In the genomic region with DNA sequence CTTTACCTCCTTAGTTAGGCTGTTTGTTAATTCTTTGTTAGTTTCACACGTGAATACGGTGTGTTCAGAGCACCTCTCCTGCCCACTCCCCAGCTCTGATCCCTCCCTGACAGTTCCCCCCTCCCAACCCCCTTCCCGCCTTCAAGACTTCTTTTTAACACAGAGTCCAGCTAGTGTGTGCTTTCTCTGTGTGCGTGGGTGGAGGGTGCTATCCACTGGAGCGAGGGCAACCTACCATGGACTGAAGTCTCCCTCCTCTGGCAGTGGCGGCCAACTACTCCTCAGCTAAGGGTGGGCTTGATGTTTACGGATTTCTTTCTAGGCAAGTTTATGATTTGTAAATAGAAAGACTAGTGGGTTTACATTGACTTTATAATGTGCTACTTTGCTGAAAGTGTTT, we compare ENCODE assay signal across 10 mouse cellular contexts. TPM values are rescaled to one million over a fixed set of nuclear protein-coding genes. Genes with fewer than 3 reads are reported as not detected.
DNase-seq lines count a peak whose midpoint lies in the region.
"Had no signal": no experiment of that assay in that cellular context is flagged by ENCODE, and none has a peak within 500 bp of the region (broad histone marks: within the 10 kb centered on the region; RNA-seq: fewer than 3 reads in every experiment).

No protein-coding gene starts in this region.

- H3K4me3 ChIP-seq in heart, embryonic 10.5 days = no peak overlapping the region
- H3K4me3 ChIP-seq in megakaryocyte, embryonic 14.5 days (replicated peaks) = peak overlapping the region; percentile 84
- H3K4me3 ChIP-seq: hindbrain, embryonic 12.5 days had no signal

- WGBS in heart, embryonic 10.5 days = 80% methylated on average over 7 of the region's 7 CpGs

- H3K4me1 ChIP-seq in heart, embryonic 10.5 days = no peaks in the 10 kb centered on the region
- peaks cover 35% of the 10 kb centered on the region for H3K4me1 ChIP-seq in megakaryocyte, embryonic 14.5 days
- H3K4me1 ChIP-seq: hindbrain, embryonic 12.5 days had no signal

- no peaks in the 10 kb centered on the region for H3K9me3 ChIP-seq in heart, embryonic 10.5 days
- H3K9me3 ChIP-seq in megakaryocyte, embryonic 14.5 days = 0 out of 2 replicates have a peak, but pooled peaks cover 3% of the 10 kb centered on the region
- H3K9me3 ChIP-seq: hindbrain, embryonic 12.5 days had no signal

- peaks cover 56% of the 10 kb centered on the region for H3K36me3 ChIP-seq in heart, embryonic 10.5 days
- peaks cover 28% of the 10 kb centered on the region for H3K36me3 ChIP-seq in megakaryocyte, embryonic 14.5 days (replicated peaks; ENCODE audit: low read length)

- peak; percentile 63 for DNase-seq in heart, embryonic 10.5 days (ENCODE audit: low spot score)
- no peak for DNase-seq in heart, postnatal 14 days
- DNase-seq in lung, postnatal 36 days = peak; percentile 32
- DNase-seq in lung, adult 18-20 months = no peak
- peak; percentile 66 to 77 for DNase-seq in thymus, postnatal 36 days
- no peak for DNase-seq in gastrocnemius, postnatal 25 days
- DNase-seq in adrenal gland, postnatal 36 days = no peak
- DNase-seq: retina, postnatal 1 day had no signal

- H3K27me3 ChIP-seq in heart, embryonic 10.5 days (ENCODE audit: insufficient read depth, poor library complexity, severe bottlenecking) = no peaks in the 10 kb centered on the region
- H3K27me3 ChIP-seq in megakaryocyte, embryonic 14.5 days (replicated peaks) = no peaks in the 10 kb centered on the region
- H3K27me3 ChIP-seq: hindbrain, embryonic 12.5 days had no signal

- intact Hi-C loops in heart, postnatal 14 days (cut with DNase I) = no loop called here

- no peak overlapping the region for H3K27ac ChIP-seq in heart, embryonic 10.5 days
- H3K27ac ChIP-seq: hindbrain, embryonic 12.5 days had no signal

RNA-seq across cellular contexts. Expression of a gene that starts 8.6 kb away (rescaled TPM):
- 25.5 and 25.9 TPM in 2 replicates for polyA plus RNA-seq in heart, embryonic 10.5 days (2016; fragmentation: Nextera tagmentation; extraction: Ambion mirVana)
- total RNA-seq in heart, postnatal 14 days (2021) = 10 to 100 TPM in 1 of 2 experiments, 1 to 10 TPM in 1; 8.9 to 10.2 TPM
- 1.6 and 2.0 TPM in 2 replicates for polyA plus RNA-seq in megakaryocyte, embryonic 14.5 days (2012; ENCODE audit: insufficient read depth, low replicate concordance)
- 1 to 10 TPM; 7.7 to 7.9 TPM for total RNA-seq in gastrocnemius, postnatal 25 days (2021)
- total RNA-seq in adrenal gland, postnatal 36 days (2021) = 10 to 100 TPM; 11.7 to 12.6 TPM

RNA-seq across cellular contexts. Expression of a gene that starts 8.6 kb away (rescaled TPM):
- 87.2 and 102 TPM in 2 replicates for polyA plus RNA-seq in heart, embryonic 10.5 days (2016; fragmentation: Nextera tagmentation; extraction: Ambion mirVana)
- total RNA-seq in heart, postnatal 14 days (2021) = 10 to 100 TPM; 18.8 to 24.5 TPM
- 30.0 and 61.3 TPM in 2 replicates for polyA plus RNA-seq in megakaryocyte, embryonic 14.5 days (2012; ENCODE audit: insufficient read depth, low replicate concordance)
- 10 to 100 TPM; 12.6 to 14.0 TPM for total RNA-seq in gastrocnemius, postnatal 25 days (2021)
- total RNA-seq in adrenal gland, postnatal 36 days (2021) = 10 to 100 TPM; 25.9 to 34.1 TPM

RNA-seq across cellular contexts. Expression of a gene that starts 29.0 kb away (rescaled TPM):
- polyA plus RNA-seq in heart, embryonic 10.5 days (2016; fragmentation: Nextera tagmentation; extraction: Ambion mirVana) = 32.5 and 32.8 TPM in 2 replicates
- 10 to 100 TPM; 31.9 to 32.9 TPM for total RNA-seq in heart, postnatal 14 days (2021)
- polyA plus RNA-seq in megakaryocyte, embryonic 14.5 days (2012; ENCODE audit: insufficient read depth, low replicate concordance) = 16.0 and 24.5 TPM in 2 replicates
- 10 to 100 TPM; 13.8 to 14.7 TPM for total RNA-seq in gastrocnemius, postnatal 25 days (2021)
- 10 to 100 TPM; 57.5 to 67.9 TPM for total RNA-seq in adrenal gland, postnatal 36 days (2021)

RNA-seq across cellular contexts. Expression of a gene that starts 57.2 kb away (rescaled TPM):
- polyA plus RNA-seq in heart, embryonic 10.5 days (2016; fragmentation: Nextera tagmentation; extraction: Ambion mirVana) = 5.6 and 10.5 TPM in 2 replicates
- 1 to 10 TPM; 5.8 to 7.3 TPM for total RNA-seq in heart, postnatal 14 days (2021)
- 75.8 and 110 TPM in 2 replicates for polyA plus RNA-seq in megakaryocyte, embryonic 14.5 days (2012; ENCODE audit: insufficient read depth, low replicate concordance)
- total RNA-seq in gastrocnemius, postnatal 25 days (2021) = 1 to 10 TPM; 1.9 to 2.5 TPM
- 1 to 10 TPM; 5.3 to 8.2 TPM for total RNA-seq in adrenal gland, postnatal 36 days (2021)

Comparison
In these comparisons a context has a peak if more than half of its experiments do, and no peak if none do; other contexts are left out.
1. DNase-seq: peak in heart, embryonic 10.5 days (single experiment), lung, postnatal 36 days (single experiment) and thymus, postnatal 36 days (2 of 2); none in heart, postnatal 14 days (0 of 2), lung, adult 18-20 months (0 of 2), gastrocnemius, postnatal 25 days (single experiment) and adrenal gland, postnatal 36 days (0 of 2).